Mouse (Mus musculus) G1E (cell line): ENCODE measurements at regions not wholly inside any gene's neighbourhood (a gene's known extent, or its start where the extent isn't known, plus 50 kb on each side); places are given as distances from the start of the nearest gene placed in this dataset.

Source experiments
- ATAC-seq: 2 replicates; pipeline ENCODE4 v1.8.0; 2016; ENCODE audit warnings: mild to moderate bottlenecking; ENCODE audit not compliant: insufficient number of reproducible peaks, poor library complexity, low FRiP score, severe bottlenecking; ENCODE audit errors: extremely low read depth
- DNase-seq: peaks from one replicate; pipeline ENCODE4 v3.0.0; 2012; ENCODE audit warnings: low spot score
- H3K27me3 ChIP-seq: 2 replicates; pipeline ENCODE4 v1.6.1; 2012; ENCODE audit warnings: mild to moderate bottlenecking, low read length, inconsistent platforms; ENCODE audit not compliant: insufficient read depth
- H3K36me3 ChIP-seq: replicated peaks from 2 replicates; pipeline ENCODE3; 2012; ENCODE audit warnings: mild to moderate bottlenecking, inconsistent platforms
- H3K4me1 ChIP-seq: 2 replicates; pipeline ENCODE4 v1.6.1; 2012; ENCODE audit warnings: low read depth, low read length, inconsistent platforms, mixed read lengths; ENCODE audit not compliant: insufficient read depth
- H3K4me3 ChIP-seq: 2 replicates; pipeline ENCODE4 v1.5.1; 2012; ENCODE audit warnings: low read depth, mild to moderate bottlenecking, inconsistent platforms, low read length, moderate library complexity, mixed read lengths
- H3K9me3 ChIP-seq: replicated peaks from 2 replicates; pipeline ENCODE4 v1.6.1; 2012; ENCODE audit warnings: inconsistent platforms
- CTCF ChIP-seq: IDR thresholded peaks from 2 replicates; pipeline ENCODE4 v1.5.1; 2012; ENCODE audit warnings: low read depth, low read length, inconsistent platforms, mixed read lengths
- GATA1 ChIP-seq: IDR thresholded peaks from 2 replicates; pipeline ENCODE4 v1.6.1; 2012; ENCODE audit warnings: borderline replicate concordance, low read length, inconsistent platforms, mixed read lengths
- GATA2 ChIP-seq: IDR thresholded peaks from 2 replicates; pipeline ENCODE4 v1.6.1; 2012; ENCODE audit warnings: low read depth, low read length, inconsistent platforms, borderline replicate concordance
- POLR2AphosphoS5 ChIP-seq: IDR thresholded peaks from 2 replicates; pipeline ENCODE4 v1.6.1; 2012; ENCODE audit warnings: low read depth, low read length, inconsistent platforms; ENCODE audit not compliant: insufficient replicate concordance
- TAL1 ChIP-seq: conservative IDR thresholded peaks from 2 replicates; pipeline ENCODE4 v1.6.1; 2012; ENCODE audit warnings: low read depth, low read length, inconsistent platforms, mixed read lengths

GRCm38 (mm10) chr4:54071951-54072350 lies 246.1 kb downstream of the Tmem38b start:
- peaks cover 27% of the 10 kb centered on the region for H3K9me3 ChIP-seq
- no peak overlapping the region for H3K4me3 ChIP-seq
- TF ChIP-seq TAL1 (no peak), POLR2AphosphoS5 (no peak), GATA2 (no peak), GATA1 (no peak), CTCF (no peak)
- DNase-seq (no peak), ATAC-seq (no peak)
- H3K4me1 ChIP-seq: no peaks in the 10 kb centered on the region
- H3K27me3 ChIP-seq: no peaks in the 10 kb centered on the region
- H3K36me3 ChIP-seq: no peaks in the 10 kb centered on the region

DNA sequence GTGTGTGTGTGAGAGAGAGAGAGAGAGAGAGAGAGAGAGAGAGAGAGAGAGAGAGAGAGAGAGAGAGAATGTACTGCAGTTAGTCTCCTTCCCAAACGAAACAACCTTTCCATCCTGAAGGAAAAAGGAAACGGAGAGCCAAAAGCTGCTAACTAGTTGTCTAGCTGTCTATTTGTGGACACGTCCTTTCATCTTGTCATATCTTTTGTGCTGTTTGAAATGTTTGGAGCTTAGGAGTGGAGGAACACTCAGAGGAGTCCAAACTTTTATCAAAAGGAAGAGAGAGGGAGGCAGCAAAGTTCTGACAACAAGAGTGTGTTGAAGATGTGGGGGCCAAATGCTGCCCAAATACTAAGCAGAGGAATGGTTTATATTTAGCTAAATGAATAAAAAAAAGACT lies 246.6 kb downstream of the Tmem38b start:
- H3K4me3 ChIP-seq: no peak overlapping the region
- H3K4me1 ChIP-seq: no peaks in the 10 kb centered on the region
- no peaks in the 10 kb centered on the region for H3K36me3 ChIP-seq
- no peak for ATAC-seq
- H3K27me3 ChIP-seq: no peaks in the 10 kb centered on the region
- TF ChIP-seq CTCF: no peak
- no peak for TF ChIP-seq TAL1
- no peak for TF ChIP-seq POLR2AphosphoS5
- TF ChIP-seq GATA1: no peak
- no peak for TF ChIP-seq GATA2
- no peak for DNase-seq
- H3K9me3 ChIP-seq: peaks cover 27% of the 10 kb centered on the region

GRCm38 (mm10) chr4:54072932-54073331 lies 247.1 kb downstream of the Tmem38b start:
- no peak overlapping the region for H3K4me3 ChIP-seq
- no peak for DNase-seq
- TF ChIP-seq GATA2: no peak
- TF ChIP-seq CTCF: no peak
- no peak for TF ChIP-seq POLR2AphosphoS5
- no peak for TF ChIP-seq TAL1
- no peaks in the 10 kb centered on the region for H3K27me3 ChIP-seq
- H3K36me3 ChIP-seq: no peaks in the 10 kb centered on the region
- ATAC-seq: no peak
- no peaks in the 10 kb centered on the region for H3K4me1 ChIP-seq
- peaks cover 27% of the 10 kb centered on the region for H3K9me3 ChIP-seq

DNA sequence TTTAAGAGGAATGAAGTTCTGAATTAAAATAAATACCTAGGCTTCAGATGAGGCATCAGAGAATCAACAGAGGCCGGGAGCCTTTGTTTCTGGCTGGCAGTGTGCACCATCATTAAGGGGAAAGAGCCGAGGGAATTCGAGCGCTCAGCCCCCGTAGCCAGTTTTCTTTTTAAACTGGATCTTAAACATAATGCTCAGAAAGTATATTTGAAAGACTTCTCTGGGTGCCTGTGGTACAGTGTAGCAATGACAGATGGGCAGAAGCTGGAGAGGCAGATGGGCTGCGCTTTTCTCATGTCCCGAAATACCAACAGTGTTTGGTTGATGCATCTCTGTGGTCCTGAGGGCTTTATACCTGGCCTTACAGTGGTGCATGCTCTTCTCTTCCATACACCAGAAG lies 247.6 kb downstream of the Tmem38b start:
- no peaks in the 10 kb centered on the region for H3K4me1 ChIP-seq
- no peak for TF ChIP-seq GATA1
- no peak for TF ChIP-seq GATA2
- no peak for TF ChIP-seq CTCF

DNA sequence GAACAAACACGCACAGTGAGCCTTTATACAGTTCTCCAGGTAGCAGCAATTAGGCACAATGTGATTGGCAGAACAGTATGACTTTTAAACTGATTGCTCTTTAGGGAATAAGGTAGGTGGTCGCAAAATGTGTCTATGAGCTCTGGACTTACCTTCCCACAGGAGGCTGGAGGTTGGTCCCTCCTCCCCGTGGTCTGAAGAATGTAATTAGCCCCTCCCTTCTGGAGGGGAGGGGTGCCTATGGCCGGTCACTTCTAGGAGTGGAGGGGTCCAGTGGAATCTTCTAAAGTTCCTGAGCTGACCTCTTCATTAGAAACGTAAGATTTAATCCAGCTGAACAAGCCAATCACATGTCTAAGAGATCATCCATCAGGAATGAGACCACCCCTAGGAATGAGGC lies 248.4 kb downstream of the Tmem38b start:
- no peak overlapping the region for H3K4me3 ChIP-seq
- no peak for ATAC-seq
- H3K9me3 ChIP-seq: peaks cover 22% of the 10 kb centered on the region
- DNase-seq: no peak
- H3K4me1 ChIP-seq: no peaks in the 10 kb centered on the region
- no peaks in the 10 kb centered on the region for H3K36me3 ChIP-seq
- H3K27me3 ChIP-seq: no peaks in the 10 kb centered on the region
- no peak for TF ChIP-seq GATA1
- TF ChIP-seq POLR2AphosphoS5: no peak
- no peak for TF ChIP-seq CTCF
- TF ChIP-seq GATA2: no peak
- TF ChIP-seq TAL1: no peak

More for the DNA sequence above, 247.6 kb downstream of the Tmem38b start:
- Histone ChIP-seq H3K27me3 (no peaks in the 10 kb centered on the region), H3K9me3 (peaks cover 27% of the 10 kb centered on the region), H3K4me3 (no peak overlapping the region), H3K36me3 (no peaks in the 10 kb centered on the region)
- DNase-seq (no peak), ATAC-seq (no peak)

DNA sequence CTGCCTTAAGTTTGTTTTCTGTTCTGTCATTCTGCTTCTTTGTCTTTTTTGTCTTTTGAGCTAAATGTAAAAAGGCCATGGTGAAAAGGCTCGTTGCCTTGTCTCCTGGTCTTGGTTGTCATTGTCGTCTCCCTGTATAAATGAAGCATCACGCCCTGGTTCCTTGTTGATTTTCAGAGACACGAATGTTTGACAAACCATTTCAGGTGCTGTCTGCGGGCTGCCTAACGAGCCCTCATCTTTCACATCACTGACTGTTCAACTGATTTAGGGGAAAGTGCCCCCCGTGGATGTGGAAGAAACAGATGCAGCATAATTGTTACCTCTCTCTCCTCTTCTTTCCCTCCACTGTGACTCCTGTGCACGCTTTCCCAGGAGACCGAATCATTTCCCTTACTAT lies 254.7 kb downstream of the Tmem38b start:
- no peaks in the 10 kb centered on the region for H3K4me1 ChIP-seq
- ATAC-seq: no peak
- no peaks in the 10 kb centered on the region for H3K36me3 ChIP-seq
- H3K27me3 ChIP-seq: no peaks in the 10 kb centered on the region
- H3K4me3 ChIP-seq: no peak overlapping the region
- TF ChIP-seq GATA1 (no peak), CTCF (no peak), TAL1 (no peak), POLR2AphosphoS5 (no peak), GATA2 (no peak)
- H3K9me3 ChIP-seq: peaks cover 7% of the 10 kb centered on the region
- DNase-seq: no peak

DNA sequence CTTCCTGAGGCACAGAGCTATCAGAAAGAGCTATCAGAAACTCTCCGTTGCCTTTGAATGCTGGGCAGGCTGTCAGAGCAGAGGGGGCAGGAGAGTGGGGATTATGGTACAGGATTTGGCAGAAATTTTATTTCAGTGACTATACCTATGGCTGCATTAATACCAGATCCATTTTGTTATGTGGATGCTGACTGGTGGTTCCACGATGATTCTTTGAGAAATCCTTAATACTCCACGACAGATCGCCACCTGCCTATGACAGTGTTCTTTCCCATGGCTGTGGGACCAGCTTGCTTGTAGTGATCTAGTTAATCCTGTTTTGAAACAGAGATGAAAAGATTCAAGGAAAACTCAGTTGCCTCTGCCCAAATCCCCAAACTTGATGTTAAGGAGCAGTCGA lies 255.6 kb downstream of the Tmem38b start:
- Histone ChIP-seq H3K36me3 (no peaks in the 10 kb centered on the region), H3K9me3 (peaks cover 3% of the 10 kb centered on the region), H3K4me1 (no peaks in the 10 kb centered on the region), H3K4me3 (no peak overlapping the region), H3K27me3 (no peaks in the 10 kb centered on the region)
- DNase-seq (no peak), ATAC-seq (no peak)
- TF ChIP-seq GATA2 (no peak), TAL1 (no peak), GATA1 (no peak), POLR2AphosphoS5 (no peak), CTCF (no peak)
